10 mouse cellular contexts compared by ENCODE assay signal in genomic region chr5:118099069-118099869, GRCm38 (mm10). TPM values are rescaled to one million over a fixed set of nuclear protein-coding genes. Genes with fewer than 3 reads are reported as not detected.
A peak's percentile ranks its signal among the peaks of the same experiment; 100 is the strongest.
DNase-seq lines count a peak whose midpoint lies in the region; ATAC-seq and TF ChIP-seq lines count a peak whose summit lies in the region.
"Had no signal": no experiment of that assay in that cellular context is flagged by ENCODE, and none has a peak within 500 bp of the region (broad histone marks: within the 10 kb centered on the region; RNA-seq: fewer than 3 reads in every experiment).

No protein-coding gene starts in this region.

- H3K9ac ChIP-seq in lung, embryonic 16.5 days (ENCODE audit: low read length), result no peak overlapping the region
- H3K9ac ChIP-seq in hindbrain, embryonic 11.5 days (ENCODE audit: low read depth, low read length), result no peak overlapping the region
- H3K9ac ChIP-seq in midbrain, postnatal 0 days (replicated peaks; ENCODE audit: low read length, poor library complexity, severe bottlenecking), result no peak overlapping the region
- H3K9ac ChIP-seq: liver, embryonic 13.5 days had no signal

- WGBS in lung, embryonic 16.5 days, result 61% methylated on average over 11 of the region's 11 CpGs
- WGBS in lung, adult 2 months, result 81% methylated on average over 11 of the region's 11 CpGs
- 75% methylated on average over 11 of the region's 11 CpGs for WGBS in embryonic facial prominence, embryonic 10.5 days
- WGBS in hindbrain, embryonic 11.5 days, result 75% methylated on average over 11 of the region's 11 CpGs
- WGBS in midbrain, postnatal 0 days, result 79% methylated on average over 11 of the region's 11 CpGs

- H3K4me1 ChIP-seq in lung, embryonic 16.5 days (replicated peaks; ENCODE audit: control insufficient read depth, insufficient read depth, low read length), result no peaks in the 10 kb centered on the region
- H3K4me1 ChIP-seq in lung, adult 2 months (ENCODE audit: control insufficient read depth, insufficient read depth, low read length), result no peaks in the 10 kb centered on the region
- H3K4me1 ChIP-seq in embryonic facial prominence, embryonic 10.5 days, result peaks cover 25% of the 10 kb centered on the region
- no peaks in the 10 kb centered on the region for H3K4me1 ChIP-seq in hindbrain, embryonic 11.5 days (replicated peaks; ENCODE audit: control insufficient read depth, insufficient read depth, low read length)
- 0 out of 2 replicates have a peak, but pooled peaks cover 3% of the 10 kb centered on the region for H3K4me1 ChIP-seq in midbrain, postnatal 0 days (ENCODE audit: insufficient read depth, low read length)
- H3K4me1 ChIP-seq: liver, embryonic 13.5 days had no signal

- H3K9me3 ChIP-seq in lung, embryonic 16.5 days (ENCODE audit: control insufficient read depth, low read length), result no peaks in the 10 kb centered on the region
- H3K9me3 ChIP-seq in embryonic facial prominence, embryonic 10.5 days, result no peaks in the 10 kb centered on the region
- no peaks in the 10 kb centered on the region for H3K9me3 ChIP-seq in hindbrain, embryonic 11.5 days (ENCODE audit: control insufficient read depth, low read length)
- no peaks in the 10 kb centered on the region for H3K9me3 ChIP-seq in midbrain, postnatal 0 days (ENCODE audit: low read length)
- H3K9me3 ChIP-seq: liver, embryonic 13.5 days had no signal

- H3K27me3 ChIP-seq in lung, embryonic 16.5 days (ENCODE audit: control insufficient read depth, insufficient read depth, low read depth, low read length), result no peaks in the 10 kb centered on the region
- no peaks in the 10 kb centered on the region for H3K27me3 ChIP-seq in embryonic facial prominence, embryonic 10.5 days (replicated peaks; ENCODE audit: low read depth, poor library complexity, severe bottlenecking)
- H3K27me3 ChIP-seq in hindbrain, embryonic 11.5 days (ENCODE audit: control insufficient read depth, insufficient read depth, low read length), result no peaks in the 10 kb centered on the region
- no peaks in the 10 kb centered on the region for H3K27me3 ChIP-seq in midbrain, postnatal 0 days (ENCODE audit: insufficient read depth, low read length)
- H3K27me3 ChIP-seq: liver, embryonic 13.5 days had no signal

- peaks cover 5% of the 10 kb centered on the region; the same call in 1 of the 2 replicates for H3K36me3 ChIP-seq in lung, embryonic 16.5 days (ENCODE audit: control insufficient read depth, insufficient read depth, low read length)
- H3K36me3 ChIP-seq in embryonic facial prominence, embryonic 10.5 days (replicated peaks), result peaks cover 56% of the 10 kb centered on the region
- peaks cover 4% of the 10 kb centered on the region; the same call in 1 of the 2 replicates for H3K36me3 ChIP-seq in hindbrain, embryonic 11.5 days (ENCODE audit: control insufficient read depth, insufficient read depth, low read length)
- H3K36me3 ChIP-seq in midbrain, postnatal 0 days (ENCODE audit: insufficient read depth, low read length), result peaks cover 14% of the 10 kb centered on the region

- no peak overlapping the region for H3K4me3 ChIP-seq in lung, embryonic 16.5 days (ENCODE audit: low read length)
- no peak overlapping the region for H3K4me3 ChIP-seq in lung, adult 2 months (replicated peaks; ENCODE audit: extremely low read depth, low read depth, low read length)
- no peak overlapping the region for H3K4me3 ChIP-seq in embryonic facial prominence, embryonic 10.5 days
- no peak overlapping the region for H3K4me3 ChIP-seq in hindbrain, embryonic 11.5 days (ENCODE audit: low read depth, low read length)
- no peak overlapping the region for H3K4me3 ChIP-seq in midbrain, postnatal 0 days (ENCODE audit: low read depth, low read length)
- H3K4me3 ChIP-seq: liver, embryonic 13.5 days had no signal

- TF ChIP-seq CTCF in lung, adult 2 months (IDR thresholded peaks at IDR 0.05; ENCODE audit: insufficient read depth, low read length), result no peak
- TF ChIP-seq CTCF in midbrain, postnatal 0 days (IDR thresholded peaks at IDR 0.05), result no peak

- no peak overlapping the region for H3K27ac ChIP-seq in lung, embryonic 16.5 days (ENCODE audit: low read length)
- peak overlapping the region; percentile 46 for H3K27ac ChIP-seq in embryonic facial prominence, embryonic 10.5 days (replicated peaks)
- H3K27ac ChIP-seq in hindbrain, embryonic 11.5 days (ENCODE audit: low read depth, low read length), result peak overlapping the region; percentile 53; the same call in 1 of the 2 replicates
- no peak overlapping the region for H3K27ac ChIP-seq in midbrain, postnatal 0 days (ENCODE audit: low read depth, low read length)
- H3K27ac ChIP-seq: liver, embryonic 13.5 days had no signal

- ATAC-seq in lung, embryonic 16.5 days (ENCODE audit: low read depth), result peak; percentile 78
- no peak for ATAC-seq in hindbrain, embryonic 11.5 days (ENCODE audit: low FRiP score)
- ATAC-seq in midbrain, postnatal 0 days (ENCODE audit: low FRiP score), result no peak

- no peak for TF ChIP-seq POLR2A in lung, adult 2 months (IDR thresholded peaks at IDR 0.05; ENCODE audit: borderline replicate concordance, extremely low read depth, low read depth, low read length)

- H3K4me2 ChIP-seq in lung, embryonic 16.5 days (ENCODE audit: low read depth, low read length), result no peak overlapping the region
- H3K4me2 ChIP-seq in hindbrain, embryonic 11.5 days (replicated peaks; ENCODE audit: low read depth, low read length), result no peak overlapping the region
- H3K4me2 ChIP-seq in midbrain, postnatal 0 days (ENCODE audit: low read depth, low read length, poor library complexity, severe bottlenecking), result no peak overlapping the region
- H3K4me2 ChIP-seq: liver, embryonic 13.5 days had no signal

- no peak for DNase-seq in lung, adult 2 months
- DNase-seq in embryonic facial prominence, embryonic 10.5 days (ENCODE audit: low spot score), result peak; percentile 51
- no peak for DNase-seq in hindbrain, embryonic 11.5 days (ENCODE audit: low spot score)
- DNase-seq in midbrain, postnatal 0 days (ENCODE audit: low spot score), result peak; percentile 64
- DNase-seq in layer of hippocampus, adult 18-20 months (ENCODE audit: low spot score in 2 of 2), result no peak
- DNase-seq in layer of hippocampus, adult 8-10 months (ENCODE audit: low spot score in 2 of 2), result no peak
- no peak for DNase-seq in heart, adult 11 months
- DNase-seq: cerebellum, adult 11-12 months; liver, embryonic 13.5 days had no signal

RNA-seq across cellular contexts. Expression of gene Fbxw8, which starts 56.0 kb away (rescaled TPM):
- 26.0 and 26.7 TPM in 2 replicates for polyA plus RNA-seq in lung, embryonic 16.5 days (2015; fragmentation: Nextera tagmentation; extraction: Ambion mirVana)
- polyA plus RNA-seq in lung, adult 2 months (2012; rRNA removed), result 72.7 and 79.1 TPM in 2 replicates
- 35.0 and 36.6 TPM in 2 replicates for polyA plus RNA-seq in embryonic facial prominence, embryonic 10.5 days (2016; fragmentation: Nextera tagmentation; extraction: Ambion mirVana)
- 20.5 and 21.4 TPM in 2 replicates for polyA plus RNA-seq in hindbrain, embryonic 11.5 days (2014; fragmentation: Nextera tagmentation; extraction: Ambion mirVana)
- total RNA-seq in midbrain, postnatal 0 days (2014; rRNA removed), result 43.0 and 48.4 TPM in 2 replicates
- 13.6 and 14.4 TPM in 2 replicates for polyA plus RNA-seq in midbrain, postnatal 0 days (2015; fragmentation: Nextera tagmentation; extraction: Ambion mirVana)
- 10 to 100 TPM; 34.4 to 34.7 TPM for total RNA-seq in layer of hippocampus, adult 18-20 months (2021)
- 10 to 100 TPM; 34.1 to 35.7 (median 35.1) TPM for total RNA-seq in layer of hippocampus, adult 8-10 months (2022)

Comparison
In these comparisons a context has a peak if more than half of its experiments do, and no peak if none do; other contexts are left out.
1. H3K27ac ChIP-seq: peak in embryonic facial prominence, embryonic 10.5 days (single experiment) and hindbrain, embryonic 11.5 days (single experiment); none in lung, embryonic 16.5 days (single experiment) and midbrain, postnatal 0 days (single experiment).
2. DNase-seq: peak in embryonic facial prominence, embryonic 10.5 days (single experiment) and midbrain, postnatal 0 days (single experiment); none in lung, adult 2 months (single experiment), hindbrain, embryonic 11.5 days (single experiment), layer of hippocampus, adult 18-20 months (0 of 2), layer of hippocampus, adult 8-10 months (0 of 2) and heart, adult 11 months (single experiment).